Mouse (Mus musculus) embryonic fibroblast, embryonic 13.5 days (primary cell): ENCODE data around the gene Klk1b26.
"Not testable (repeated sequence)": the region's sequence is repeated elsewhere in the genome, so short reads cannot be mapped to it uniquely, and the experiment has no call there.

Source experiments
- CTCF ChIP-seq: IDR thresholded peaks from 2 replicates; pipeline ENCODE4 v1.5.1; 2011; ENCODE audit warnings: mild to moderate bottlenecking, control low read depth, low read length, moderate library complexity, borderline replicate concordance; ENCODE audit not compliant: insufficient read depth
- POLR2A ChIP-seq: IDR thresholded peaks from 2 replicates; pipeline ENCODE4 v1.6.1; 2011; ENCODE audit warnings: low read depth, mild to moderate bottlenecking, control low read depth, low read length, moderate library complexity

DNA sequence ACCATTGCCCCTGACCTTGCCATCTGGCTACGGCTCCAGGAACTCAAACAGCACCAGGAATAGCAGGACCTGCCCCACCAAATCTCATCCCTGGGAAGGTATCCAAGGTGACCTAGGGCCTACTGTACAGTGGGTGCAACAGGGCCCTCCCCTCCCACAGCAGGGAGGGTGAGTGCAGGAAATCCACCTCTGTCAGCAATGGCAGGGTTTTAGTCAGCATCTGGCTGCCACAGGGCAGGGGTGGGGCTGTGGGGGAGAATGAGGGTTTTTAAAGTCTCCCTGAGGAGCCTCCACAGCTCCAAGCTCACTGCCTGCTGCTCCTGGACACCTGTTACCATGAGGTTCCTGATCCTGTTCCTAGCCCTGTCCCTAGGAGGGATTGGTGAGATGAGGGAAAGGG lies 36.2 kb upstream of the Klk1b26 start, which contains the start of gene Klk1b9:
- not testable (repeated sequence) for TF ChIP-seq CTCF, POLR2A
